Mouse (Mus musculus) G1E (cell line): ENCODE results near the gene Acvr2b. TPM values are rescaled to one million over a fixed set of nuclear protein-coding genes. Genes with fewer than 3 reads are reported as not detected.

ENCODE experiments used
- ATAC-seq: 2 replicates; pipeline ENCODE4 v1.8.0; 2016; ENCODE audit warnings: mild to moderate bottlenecking; ENCODE audit not compliant: insufficient number of reproducible peaks, poor library complexity, low FRiP score, severe bottlenecking; ENCODE audit errors: extremely low read depth
- DNase-seq: peaks from one replicate; pipeline ENCODE4 v3.0.0; 2012; ENCODE audit warnings: low spot score
- H3K27me3 ChIP-seq: 2 replicates; pipeline ENCODE4 v1.6.1; 2012; ENCODE audit warnings: mild to moderate bottlenecking, low read length, inconsistent platforms; ENCODE audit not compliant: insufficient read depth
- H3K36me3 ChIP-seq: replicated peaks from 2 replicates; pipeline ENCODE3; 2012; ENCODE audit warnings: mild to moderate bottlenecking, inconsistent platforms
- H3K4me1 ChIP-seq: 2 replicates; pipeline ENCODE4 v1.6.1; 2012; ENCODE audit warnings: low read depth, low read length, inconsistent platforms, mixed read lengths; ENCODE audit not compliant: insufficient read depth
- H3K4me3 ChIP-seq: 2 replicates; pipeline ENCODE4 v1.5.1; 2012; ENCODE audit warnings: low read depth, mild to moderate bottlenecking, inconsistent platforms, low read length, moderate library complexity, mixed read lengths
- H3K9me3 ChIP-seq: replicated peaks from 2 replicates; pipeline ENCODE4 v1.6.1; 2012; ENCODE audit warnings: inconsistent platforms
- CTCF ChIP-seq: IDR thresholded peaks from 2 replicates; pipeline ENCODE4 v1.5.1; 2012; ENCODE audit warnings: low read depth, low read length, inconsistent platforms, mixed read lengths
- GATA1 ChIP-seq: IDR thresholded peaks from 2 replicates; pipeline ENCODE4 v1.6.1; 2012; ENCODE audit warnings: borderline replicate concordance, low read length, inconsistent platforms, mixed read lengths
- GATA2 ChIP-seq: IDR thresholded peaks from 2 replicates; pipeline ENCODE4 v1.6.1; 2012; ENCODE audit warnings: low read depth, low read length, inconsistent platforms, borderline replicate concordance
- POLR2AphosphoS5 ChIP-seq: IDR thresholded peaks from 2 replicates; pipeline ENCODE4 v1.6.1; 2012; ENCODE audit warnings: low read depth, low read length, inconsistent platforms; ENCODE audit not compliant: insufficient replicate concordance
- TAL1 ChIP-seq: conservative IDR thresholded peaks from 2 replicates; pipeline ENCODE4 v1.6.1; 2012; ENCODE audit warnings: low read depth, low read length, inconsistent platforms, mixed read lengths
- polyA plus RNA-seq: library from polyadenylated mRNA; stranded (reverse); fragments of >175 nt; gene quantifications from 2 replicates; pipeline ENCODE4 v1.2.3, GENCODE M21; 2012
- total RNA-seq, 2 experiments: library from RNA; stranded (forward) in 1 of 2; stranded (reverse) in 1 of 2; fragments of 200-1000 nt in 1 of 2; fragments of >200 nt in 1 of 2; fragmentation: Nextera tagmentation in 1 of 2; gene quantifications; 2 replicates each; pipeline ENCODE4 v1.2.3; 2014 to 2017

The Acvr2b gene
- total and polyA plus RNA-seq, 3 experiments = 3.2 to 5.0 (median 3.3) TPM

GRCm38 (mm10) chr9:119435855-119436254, 33.9 kb downstream of the Acvr2b start:
- Histone ChIP-seq H3K36me3 (peaks cover 25% of the 10 kb centered on the region), H3K9me3 (no peaks in the 10 kb centered on the region), H3K4me3 (no peak overlapping the region), H3K4me1 (peaks cover 2% of the 10 kb centered on the region; the same call in 1 of the 2 replicates), H3K27me3 (peaks cover 5% of the 10 kb centered on the region; the same call in 1 of the 2 replicates)
- DNase-seq (no peak), ATAC-seq (no peak)
- no peak for TF ChIP-seq GATA1
- no peak for TF ChIP-seq CTCF
- TF ChIP-seq POLR2AphosphoS5 = no peak
- no peak for TF ChIP-seq GATA2
- no peak for TF ChIP-seq TAL1

- H3K27me3 ChIP-seq = peaks cover 7% of the 10 kb centered on the region; the same call in 1 of the 2 replicates
- ATAC-seq = no peak
These were observed 36.1 kb downstream of the Acvr2b start for GRCm38 (mm10) chr9:119438065-119438464.

GRCm38 (mm10) chr9:119438498-119439000, 36.6 kb downstream of the Acvr2b start:
- peaks cover 7% of the 10 kb centered on the region; the same call in 1 of the 2 replicates for H3K27me3 ChIP-seq
- H3K36me3 ChIP-seq = peaks cover 7% of the 10 kb centered on the region
- H3K4me1 ChIP-seq = no peaks in the 10 kb centered on the region
- H3K9me3 ChIP-seq = no peaks in the 10 kb centered on the region
- no peak for DNase-seq
- H3K4me3 ChIP-seq = no peak overlapping the region
- no peak for TF ChIP-seq GATA1
- no peak for TF ChIP-seq TAL1
- no peak for TF ChIP-seq POLR2AphosphoS5
- no peak for TF ChIP-seq CTCF
- TF ChIP-seq GATA2 = no peak
- no peak for ATAC-seq

More at GRCm38 (mm10) chr9:119438065-119438464, 36.1 kb downstream of the Acvr2b start:
- Histone ChIP-seq H3K4me3 (no peak overlapping the region), H3K9me3 (no peaks in the 10 kb centered on the region), H3K36me3 (peaks cover 9% of the 10 kb centered on the region), H3K4me1 (no peaks in the 10 kb centered on the region)
- no peak for DNase-seq
- TF ChIP-seq CTCF (no peak), GATA2 (no peak), GATA1 (no peak)

GRCm38 (mm10) chr9:119444738-119445429, 43.0 kb downstream of the Acvr2b start, which contains the start of gene Exog:
TSS of gene Exog (plus strand) at chr9:119444943.
- DNase-seq (peak; percentile 93), ATAC-seq (peak; percentile 79)
- TF ChIP-seq GATA2 (no peak), CTCF (peak; percentile 79)
- Histone ChIP-seq H3K9me3 (no peaks in the 10 kb centered on the region), H3K27me3 (peaks cover 4% of the 10 kb centered on the region; the same call in 1 of the 2 replicates), H3K4me3 (peak within 1 kb of the TSS; percentile 92), H3K4me1 (peaks cover 25% of the 10 kb centered on the region), H3K36me3 (peaks cover 39% of the 10 kb centered on the region)

- peaks cover 25% of the 10 kb centered on the region for H3K4me1 ChIP-seq
- peak overlapping the region; percentile 92 for H3K4me3 ChIP-seq
- H3K36me3 ChIP-seq = peaks cover 47% of the 10 kb centered on the region
- no peak for TF ChIP-seq POLR2AphosphoS5
- TF ChIP-seq GATA1 = no peak
- no peak for TF ChIP-seq TAL1
- TF ChIP-seq CTCF = no peak
- TF ChIP-seq GATA2 = no peak
- peak; percentile 75 for ATAC-seq
- H3K27me3 ChIP-seq = peaks cover 4% of the 10 kb centered on the region; the same call in 1 of the 2 replicates
- peak; percentile 52 for DNase-seq
- no peaks in the 10 kb centered on the region for H3K9me3 ChIP-seq
These were observed 43.8 kb downstream of the Acvr2b start for GRCm38 (mm10) chr9:119445737-119446136.

GRCm38 (mm10) chr9:119455967-119456366, 54.0 kb downstream of the Acvr2b start:
- Histone ChIP-seq H3K27me3 (no peaks in the 10 kb centered on the region), H3K4me1 (no peaks in the 10 kb centered on the region), H3K4me3 (no peak overlapping the region), H3K36me3 (peaks cover 84% of the 10 kb centered on the region), H3K9me3 (no peaks in the 10 kb centered on the region)
- no peak for ATAC-seq
- DNase-seq = no peak
- TF ChIP-seq CTCF (no peak), POLR2AphosphoS5 (no peak), GATA2 (no peak), GATA1 (no peak), TAL1 (no peak)
